Mouse (Mus musculus): ENCODE measurements at regions not wholly inside any gene's neighbourhood (a gene's known extent, or its start where the extent isn't known, plus 50 kb on each side); places are given as distances from the start of the nearest gene placed in this dataset.

DNA sequence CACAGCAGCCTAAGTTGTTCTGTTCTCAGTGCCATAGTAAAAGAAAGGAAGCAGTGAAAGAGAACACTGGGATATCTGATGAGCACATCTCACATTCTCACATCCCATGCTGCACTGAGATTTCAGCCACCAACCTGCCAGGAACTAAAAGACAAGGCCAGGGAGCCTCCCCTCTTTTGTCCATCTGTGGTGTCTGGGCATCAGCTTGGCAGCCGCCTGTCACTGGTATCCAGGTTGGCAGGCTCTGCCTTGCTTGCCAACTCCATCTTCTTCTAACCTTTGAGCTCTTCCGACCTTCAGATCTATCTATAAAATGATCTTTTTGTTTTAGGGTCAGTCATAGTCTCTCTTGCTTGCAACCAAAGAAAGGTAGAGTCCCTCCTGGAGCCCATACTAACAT lies 228.5 kb upstream of the Mgmt start:
- DNase-seq (ENCODE audit: low spot score) = no peak

DNA sequence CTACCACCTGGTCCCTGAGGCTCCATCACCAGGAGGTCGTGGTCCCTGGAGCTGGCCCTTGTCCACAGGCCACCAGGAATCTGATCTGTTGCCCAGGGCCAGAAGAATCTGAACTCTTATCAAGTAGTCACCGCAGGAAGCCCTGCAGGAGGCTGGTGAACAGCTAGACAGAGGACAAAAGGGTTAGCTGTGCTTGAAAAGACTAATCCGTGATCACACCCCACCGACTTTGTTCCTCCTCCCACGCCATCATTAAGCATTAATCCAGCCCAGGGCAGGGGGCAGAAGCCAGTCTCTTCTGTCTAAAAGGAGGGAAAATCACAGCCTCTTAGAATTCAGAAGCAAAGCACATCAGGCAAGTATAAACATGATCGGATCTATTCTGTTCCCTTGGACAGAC lies 227.7 kb upstream of the Mgmt start:
- DNase-seq (ENCODE audit: low spot score) = no peak

DNA sequence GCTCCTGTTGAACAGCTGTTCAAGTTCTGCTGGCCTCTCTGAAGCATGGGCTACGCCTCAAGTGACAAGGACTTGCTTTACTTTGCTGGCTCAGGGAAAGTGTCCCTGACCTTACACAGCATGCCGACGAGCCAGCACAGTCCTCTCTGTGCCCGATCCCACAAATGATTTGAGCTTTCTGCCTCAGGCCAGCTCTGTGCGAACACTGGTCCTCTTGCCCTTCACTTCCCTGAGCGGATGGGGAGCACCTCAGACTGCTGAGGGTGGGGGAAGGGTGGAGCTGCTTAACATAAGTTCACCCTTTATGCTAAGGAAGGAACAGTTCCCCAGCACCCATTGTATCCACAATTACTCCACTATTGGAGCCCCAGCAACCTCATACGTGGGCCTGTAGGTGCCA lies 223.7 kb upstream of the Mgmt start:
- DNase-seq (ENCODE audit: low spot score) = no peak

DNA sequence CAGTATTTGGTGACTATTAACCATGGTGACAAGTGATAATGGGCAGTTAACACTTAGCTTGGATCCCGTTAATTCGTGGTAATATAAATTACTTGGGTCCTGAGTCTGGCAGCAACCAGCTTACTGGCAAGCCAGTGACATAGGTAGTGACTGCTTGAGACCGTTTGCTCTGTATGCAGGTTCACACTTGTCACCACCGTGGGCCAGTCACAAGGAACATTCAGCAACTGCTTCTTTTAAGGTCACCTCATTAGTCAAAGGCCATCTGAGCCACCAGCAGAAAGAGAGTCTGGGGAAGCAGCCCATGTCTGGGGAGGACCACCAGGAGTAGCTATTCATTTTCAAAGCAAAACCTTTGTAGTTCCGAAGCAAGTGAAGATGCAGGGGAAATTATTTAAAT lies 220.3 kb upstream of the Mgmt start:
- no peak for DNase-seq (ENCODE audit: low spot score)

DNA sequence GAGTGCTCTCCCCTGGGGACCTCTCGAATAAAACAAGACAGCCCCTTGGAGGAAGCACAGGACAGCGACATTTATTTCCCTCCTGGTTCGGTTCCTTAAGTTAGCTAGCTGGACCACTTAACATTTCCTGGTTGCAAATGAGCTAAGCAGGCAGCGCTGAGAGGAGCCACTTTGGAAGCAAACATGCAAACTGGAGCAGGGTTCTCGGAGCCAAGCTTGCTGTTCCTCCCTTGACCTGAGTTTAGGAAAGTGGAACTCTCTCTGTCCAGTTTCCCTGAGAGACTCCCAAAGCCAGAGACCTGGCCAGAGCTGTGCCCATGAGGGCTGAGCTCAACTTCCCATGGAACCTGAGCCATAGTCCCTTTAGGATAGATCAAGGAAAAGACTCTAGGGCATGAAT lies 219.4 kb upstream of the Mgmt start:
- DNase-seq (ENCODE audit: low spot score) = no peak

DNA sequence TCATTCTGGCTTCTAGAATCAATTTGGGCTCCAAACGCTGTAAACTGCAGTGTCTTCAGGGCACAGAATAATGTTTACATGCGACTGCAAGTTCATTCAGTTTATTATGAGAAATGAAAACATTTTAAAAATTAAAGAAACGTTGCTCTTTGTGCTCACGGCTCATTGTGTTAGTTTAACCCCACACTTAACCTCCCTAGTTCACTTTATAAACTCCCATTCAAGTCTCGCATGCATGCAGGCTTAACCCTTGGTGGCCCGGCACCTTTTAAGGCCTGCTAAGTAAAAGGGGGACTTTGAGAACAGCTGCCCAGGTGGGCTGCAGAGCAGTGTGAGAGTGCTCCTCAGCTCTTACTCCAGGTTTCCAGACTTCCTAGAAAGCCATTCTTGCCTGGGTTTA lies 218.3 kb upstream of the Mgmt start:
- no peak for DNase-seq (ENCODE audit: low spot score)

DNA sequence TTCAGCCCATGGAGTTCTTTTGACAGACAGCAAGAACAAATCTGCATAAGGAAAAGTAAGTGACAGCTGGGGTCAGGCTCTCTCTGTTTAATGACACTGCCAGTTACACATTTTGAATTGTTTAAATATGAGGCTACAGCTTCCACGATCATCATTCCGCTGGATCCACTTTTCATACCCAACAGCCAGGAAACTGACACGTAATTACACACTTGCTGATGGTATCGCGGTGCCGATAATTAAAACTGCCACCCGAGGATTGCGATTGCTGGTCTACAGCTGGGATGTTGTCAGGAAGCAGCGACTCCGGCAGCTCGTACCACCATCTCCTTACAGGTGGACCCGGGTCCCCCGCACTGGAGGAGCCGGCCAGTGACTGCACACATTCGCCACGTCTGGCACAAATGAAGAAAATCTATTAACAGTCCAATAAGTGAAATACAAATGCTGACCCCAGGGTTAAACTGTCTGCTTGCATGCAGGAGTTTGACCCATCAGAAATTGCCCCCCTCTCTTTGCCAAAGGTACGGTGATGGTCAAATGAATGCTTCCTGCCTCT lies 217.3 kb upstream of the Mgmt start:
- no peak for DNase-seq (ENCODE audit: low spot score)

DNA sequence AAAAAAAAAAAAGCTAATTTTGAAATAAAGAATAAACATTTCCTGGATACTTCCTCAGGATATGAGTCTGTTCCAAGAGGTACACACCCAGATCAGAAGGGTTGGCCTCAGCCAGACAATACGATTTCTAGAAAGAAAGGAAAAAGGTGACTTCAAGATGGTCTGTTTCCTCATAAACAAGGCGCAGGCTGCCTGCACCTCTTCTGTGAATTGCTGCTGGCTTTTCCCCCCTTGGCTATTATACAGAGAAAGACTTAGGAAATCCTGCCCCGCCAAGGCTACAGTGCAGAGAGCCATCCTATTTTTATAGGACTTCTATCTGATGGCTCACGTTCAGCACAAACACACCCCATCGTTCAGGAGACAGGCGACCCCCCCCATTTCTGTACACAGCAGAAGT lies 204.8 kb upstream of the Mgmt start:
- DNase-seq (ENCODE audit: low spot score) = no peak

DNA sequence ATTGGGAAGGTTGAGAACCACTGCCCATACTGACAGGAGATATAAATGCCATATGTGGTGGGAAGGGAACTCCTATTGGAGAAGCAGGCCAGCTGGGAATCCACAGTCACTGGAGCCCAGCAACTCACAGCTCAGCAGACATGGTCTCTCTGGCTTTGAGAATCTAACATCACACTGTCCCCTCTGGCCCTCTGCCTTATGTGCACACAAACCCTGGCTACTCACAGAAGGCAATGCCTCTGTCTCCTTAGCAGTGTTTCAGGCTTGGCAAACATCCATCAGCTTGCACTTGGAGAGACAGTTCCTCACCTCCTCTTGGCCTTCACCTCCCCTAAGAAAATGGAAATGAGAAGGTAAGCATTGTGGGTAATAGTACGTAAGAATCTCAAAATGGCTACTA lies 188.2 kb upstream of the Mgmt start:
- DNase-seq (ENCODE audit: low spot score) = no peak

DNA sequence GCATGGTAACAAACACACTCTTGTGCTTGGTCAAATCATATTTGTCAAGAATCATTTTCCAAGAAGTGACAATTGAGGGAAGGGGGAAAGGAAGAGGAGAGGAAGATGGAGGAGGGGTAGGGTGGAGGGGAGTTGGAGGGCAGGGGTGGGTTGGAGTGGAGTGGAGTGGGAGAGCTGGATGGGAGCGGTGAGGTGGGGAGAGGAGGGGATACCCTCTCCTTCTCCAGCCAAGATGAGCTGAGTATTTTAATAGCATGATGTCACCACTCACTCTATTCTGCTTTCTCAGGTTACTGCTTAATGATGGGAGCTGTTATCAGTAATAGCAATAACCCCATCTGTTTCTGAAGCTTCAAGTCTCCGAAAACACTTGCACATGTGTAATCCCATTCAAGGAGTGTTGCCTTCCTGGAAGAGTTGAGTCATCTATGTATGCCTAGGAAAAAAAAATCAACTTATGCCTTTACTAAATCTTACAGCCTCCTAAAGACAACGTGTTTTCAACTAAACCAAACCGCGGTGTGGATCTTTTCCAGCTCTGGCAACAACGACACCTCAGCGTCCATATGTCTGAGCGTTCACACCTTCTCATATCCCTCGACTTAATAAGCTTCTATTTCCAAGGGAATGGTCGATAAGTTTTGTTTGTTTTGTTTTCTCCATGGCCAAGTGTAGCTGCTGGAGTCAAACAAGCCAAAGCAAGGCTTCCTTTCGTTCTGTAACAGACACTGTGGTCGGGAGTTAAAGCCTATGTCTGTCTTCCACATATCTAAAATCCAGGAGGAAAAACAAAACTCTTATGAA lies 187.0 kb upstream of the Mgmt start:
- DNase-seq (ENCODE audit: low spot score) = no peak

DNA sequence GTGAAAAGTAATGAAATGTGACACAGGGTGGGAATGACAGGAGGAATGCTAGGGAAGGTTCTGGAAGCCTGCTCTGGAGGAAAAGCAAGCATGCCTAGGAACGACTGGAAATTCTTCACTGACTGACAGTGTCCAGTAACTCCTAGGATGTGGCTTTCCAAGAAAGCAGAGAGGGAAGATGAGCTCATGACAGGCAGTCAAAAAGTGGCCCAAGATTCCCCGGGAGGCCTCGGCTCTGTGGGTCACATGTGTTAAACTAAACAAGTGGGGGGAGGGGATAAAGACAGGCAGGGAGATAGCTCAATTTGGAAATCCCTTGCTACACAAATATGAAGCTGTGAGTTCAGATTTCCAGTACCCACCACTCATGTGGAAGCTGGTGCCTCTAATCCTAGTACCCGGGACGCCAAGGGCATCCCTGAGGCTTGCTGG lies 186.4 kb upstream of the Mgmt start:
- no peak for DNase-seq (ENCODE audit: low spot score)

DNA sequence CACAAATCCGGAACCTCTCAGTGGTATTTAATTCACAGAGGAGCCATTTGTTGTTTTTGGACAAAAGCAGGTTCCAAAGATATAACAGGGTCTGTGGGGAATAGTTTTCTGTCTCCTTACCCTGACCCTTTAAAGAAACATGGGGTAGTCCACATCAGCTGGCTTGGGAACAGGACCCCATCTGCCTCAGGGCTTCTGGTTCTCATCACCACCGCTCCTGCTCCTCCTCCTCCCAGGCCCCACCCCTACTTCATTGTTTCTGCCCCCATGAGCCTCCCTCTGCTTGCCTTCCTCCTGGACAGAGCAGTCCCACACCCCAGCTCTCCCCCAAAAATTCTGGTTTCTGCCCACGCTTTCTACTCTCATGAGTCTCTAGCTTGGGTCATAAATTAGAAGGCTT lies 183.8 kb upstream of the Mgmt start:
- DNase-seq (ENCODE audit: low spot score) = no peak

DNA sequence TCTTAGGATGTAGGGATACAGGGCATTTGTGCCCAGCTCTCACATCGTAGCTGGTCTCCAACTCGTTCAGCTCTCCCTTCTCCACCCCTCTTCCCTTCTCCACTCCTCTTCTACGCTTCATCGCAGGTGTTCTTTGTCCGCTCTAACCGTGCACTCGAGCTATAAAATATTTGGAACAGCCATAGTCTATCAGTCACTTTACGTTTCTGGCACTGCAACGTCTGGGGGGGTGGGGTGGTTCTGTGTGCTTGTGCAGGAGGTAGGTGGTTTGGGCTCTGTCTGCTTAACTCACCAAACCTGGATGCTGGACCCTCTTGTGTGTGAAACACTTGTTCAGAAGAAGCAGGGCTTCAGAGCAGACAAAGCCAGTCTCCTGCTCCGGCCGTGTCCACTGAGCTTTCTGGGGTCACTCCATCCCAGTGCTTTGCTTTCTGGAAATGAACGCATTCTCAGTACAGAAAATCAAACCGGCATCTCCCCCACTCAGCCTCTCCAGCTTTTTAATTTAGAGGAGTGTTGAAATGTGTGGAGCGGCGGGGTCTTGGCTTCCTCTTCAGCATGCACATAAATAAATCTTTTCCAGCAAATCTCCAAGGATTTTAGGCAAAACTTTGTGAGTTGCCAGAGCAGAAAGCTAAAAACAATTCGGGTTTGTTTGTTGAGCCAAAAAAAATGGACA lies 181.3 kb upstream of the Mgmt start:
- DNase-seq (ENCODE audit: low spot score) = no peak

DNA sequence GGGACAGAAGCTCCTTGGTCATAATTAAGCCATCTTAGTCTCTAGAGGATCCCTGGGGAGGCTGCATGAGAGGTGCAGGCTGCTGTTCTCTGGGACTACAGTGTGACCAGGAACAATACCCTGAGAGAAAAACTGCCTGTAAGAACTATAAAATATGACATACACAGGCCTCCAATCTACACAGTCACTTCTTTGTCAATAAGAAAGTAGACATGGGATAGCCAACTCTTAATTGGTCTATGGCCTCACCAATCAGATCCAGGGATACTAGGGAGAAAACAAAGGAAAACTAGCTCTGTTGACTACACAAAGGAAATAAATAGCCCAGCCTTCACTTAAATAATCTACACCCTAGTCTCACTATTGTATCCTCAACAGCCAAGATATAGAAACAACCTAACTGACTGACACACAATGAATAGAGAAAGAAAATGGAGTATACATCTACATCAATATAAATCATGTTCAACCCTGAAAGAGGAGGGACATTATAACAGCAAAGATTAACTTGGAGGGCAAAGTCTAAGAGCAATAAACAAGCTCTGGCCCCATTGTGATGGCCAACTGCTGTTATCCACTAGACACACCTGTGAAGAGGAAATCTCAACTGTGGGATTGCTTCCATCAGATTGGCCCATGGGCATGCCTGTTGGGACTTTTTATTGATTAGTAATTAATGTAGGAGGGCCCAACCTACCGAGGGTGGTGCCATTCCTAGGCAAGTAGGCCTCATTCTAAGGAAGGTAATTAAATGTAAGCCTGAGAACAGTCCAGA lies 166.6 kb upstream of the Mgmt start:
- DNase-seq (ENCODE audit: low spot score) = no peak

DNA sequence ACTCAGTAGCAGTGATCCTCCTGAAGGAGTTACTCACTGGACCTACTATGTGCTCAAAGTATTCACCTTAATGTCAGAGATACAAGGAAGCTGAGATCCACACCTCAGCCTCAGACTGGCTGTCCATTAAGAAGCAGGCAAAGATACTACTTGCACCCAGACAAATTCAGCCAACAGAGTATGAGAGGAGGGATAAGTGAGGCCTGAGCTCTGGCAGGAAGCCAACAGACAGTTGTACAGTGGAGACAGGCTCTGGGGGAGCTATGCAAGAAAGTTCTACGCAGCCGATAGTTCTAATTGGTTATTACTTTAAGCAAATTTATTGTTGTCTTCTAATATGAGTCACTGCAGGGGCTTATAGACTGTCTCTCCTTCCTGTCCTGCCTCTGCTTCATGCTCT lies 152.2 kb upstream of the Mgmt start:
- DNase-seq (ENCODE audit: low spot score) = no peak

DNA sequence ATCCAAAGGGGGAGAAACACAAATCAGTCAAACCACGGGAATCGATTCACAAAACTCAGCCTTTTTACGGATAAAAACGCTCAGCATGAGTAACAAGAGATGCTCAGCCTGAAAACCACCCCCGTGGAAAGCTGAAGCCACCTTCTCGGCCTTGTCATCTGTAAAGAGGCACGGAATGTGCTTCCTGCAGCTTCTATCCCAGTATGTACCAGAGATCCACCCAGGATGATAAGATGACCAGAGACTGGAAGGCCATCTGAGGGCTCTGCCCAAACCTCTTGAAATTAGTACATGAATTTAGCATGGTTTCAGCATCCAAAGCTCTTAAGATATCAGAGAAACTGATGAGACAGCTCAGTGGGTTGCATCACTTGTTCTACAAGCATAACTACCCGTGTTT lies 149.0 kb upstream of the Mgmt start:
- DNase-seq (ENCODE audit: low spot score) = no peak

DNA sequence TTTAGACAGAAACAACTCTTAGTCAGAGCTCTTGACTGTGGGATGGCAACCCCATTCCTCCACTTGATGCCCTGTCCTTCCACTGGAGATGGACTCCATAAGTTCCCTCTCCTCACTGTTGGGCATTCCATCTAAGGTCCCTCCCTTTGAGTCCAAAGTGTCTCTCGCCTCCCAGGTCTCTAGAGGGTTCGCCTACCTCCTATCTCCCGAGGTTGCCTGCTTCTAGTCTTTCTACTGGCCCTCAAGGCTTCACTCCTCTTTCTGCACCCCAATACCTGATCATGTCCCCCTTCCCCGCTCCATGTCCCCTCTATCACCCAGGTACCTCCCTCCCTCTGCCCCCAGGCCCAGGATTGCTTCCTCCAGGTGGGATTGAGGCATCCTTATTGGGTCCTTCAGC lies 142.9 kb upstream of the Mgmt start:
- DNase-seq (ENCODE audit: low spot score) = no peak

DNA sequence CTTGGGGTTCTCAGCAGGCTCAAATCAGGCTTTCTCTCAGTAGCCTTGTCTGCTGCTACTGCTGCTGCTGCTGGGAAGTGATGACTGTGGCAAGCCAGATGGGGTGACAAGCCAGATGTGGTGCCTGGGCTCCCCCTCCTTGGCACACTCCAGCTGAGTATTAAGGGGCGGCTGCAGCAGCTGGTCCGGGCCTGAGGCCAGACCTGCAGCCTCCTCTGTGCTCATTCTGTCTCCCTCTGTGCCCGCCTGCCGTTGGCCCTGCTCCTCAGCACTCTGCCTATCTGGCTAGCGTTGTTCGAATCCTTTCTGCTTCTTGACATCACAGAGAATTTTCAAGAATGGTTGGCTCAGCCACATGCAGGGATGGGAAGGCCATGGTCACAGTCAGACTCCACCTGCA lies 139.6 kb upstream of the Mgmt start:
- no peak for DNase-seq (ENCODE audit: low spot score)

DNA sequence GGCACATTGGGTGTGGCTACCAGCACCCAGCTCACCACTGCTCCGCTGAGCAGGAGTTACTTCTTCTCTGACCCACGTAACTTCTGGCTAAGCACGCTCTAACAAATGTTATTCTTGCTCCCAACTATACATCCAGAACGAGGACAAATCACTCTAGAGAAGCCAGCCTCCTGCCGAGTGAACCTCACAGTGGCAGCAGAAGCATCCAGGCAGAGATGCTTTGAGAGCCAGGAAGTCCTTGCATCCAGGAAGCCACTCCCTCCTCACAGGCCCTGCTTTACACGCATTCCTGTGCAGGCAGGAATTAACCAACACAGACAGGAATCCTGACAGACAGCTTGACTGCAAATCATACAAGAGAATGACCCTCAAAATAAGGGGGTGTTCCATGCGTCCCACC lies 129.4 kb upstream of the Mgmt start:
- no peak for DNase-seq (ENCODE audit: low spot score)

DNA sequence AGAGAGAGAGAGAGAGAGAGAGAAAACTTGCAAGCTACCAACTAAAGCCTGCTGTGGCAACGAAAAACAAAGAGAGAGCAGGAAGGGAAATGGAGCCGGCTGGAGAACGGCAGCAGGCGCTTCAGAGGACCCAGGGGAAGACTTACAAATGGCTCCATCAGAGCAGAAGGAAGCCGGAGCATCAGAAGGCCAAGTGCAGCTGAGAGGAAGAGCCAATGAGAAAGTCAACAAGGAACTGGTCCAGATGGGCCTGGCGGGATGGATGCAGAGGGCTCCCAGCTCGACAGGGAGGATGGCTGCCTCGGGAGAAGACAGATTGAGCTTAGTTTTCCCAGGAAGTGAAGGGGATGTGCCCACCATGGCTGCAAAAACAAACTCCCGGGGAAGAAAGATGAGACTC lies 127.2 kb upstream of the Mgmt start:
- DNase-seq (ENCODE audit: low spot score) = no peak

DNA sequence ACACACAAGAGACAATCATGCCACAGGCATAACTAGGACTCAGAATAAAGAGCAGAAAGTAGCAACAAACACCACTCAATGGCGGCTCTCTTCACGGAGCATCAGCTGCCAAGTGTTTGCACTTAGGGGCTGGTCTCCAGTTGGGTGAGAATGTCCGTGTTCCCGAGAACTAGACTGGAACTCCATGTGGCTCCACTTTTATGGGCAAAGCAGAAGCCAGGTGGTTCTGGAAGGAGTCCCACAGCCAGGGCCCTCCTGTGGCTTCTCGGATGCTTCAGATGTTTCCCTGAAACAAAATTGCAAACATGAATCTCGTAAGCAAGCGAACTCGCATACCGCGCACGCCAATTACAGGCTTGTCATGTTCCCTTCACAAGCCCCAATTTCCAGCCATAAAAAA lies 113.7 kb upstream of the Mgmt start:
- DNase-seq (ENCODE audit: low spot score) = no peak

DNA sequence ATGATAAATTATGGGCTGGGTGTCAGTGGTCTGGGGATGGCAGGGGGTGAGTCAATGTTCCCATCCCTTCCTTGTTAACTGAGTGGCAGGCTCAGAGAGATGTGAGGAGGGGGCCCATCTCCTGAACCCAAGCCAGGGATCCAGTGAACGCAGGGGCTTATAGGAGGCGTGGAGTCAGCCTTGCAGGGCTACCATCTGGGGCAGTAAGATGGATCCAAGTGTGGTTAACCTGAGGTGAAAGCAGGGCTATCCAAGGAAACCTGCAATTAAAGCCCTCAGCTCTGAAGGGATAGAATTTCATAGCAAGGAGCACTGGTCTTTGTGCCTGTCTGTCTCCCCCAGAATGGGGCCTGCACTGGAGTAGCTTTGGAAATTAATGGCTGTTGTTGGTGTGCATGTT lies 103.3 kb upstream of the Mgmt start:
- no peak for DNase-seq (ENCODE audit: low spot score)

DNA sequence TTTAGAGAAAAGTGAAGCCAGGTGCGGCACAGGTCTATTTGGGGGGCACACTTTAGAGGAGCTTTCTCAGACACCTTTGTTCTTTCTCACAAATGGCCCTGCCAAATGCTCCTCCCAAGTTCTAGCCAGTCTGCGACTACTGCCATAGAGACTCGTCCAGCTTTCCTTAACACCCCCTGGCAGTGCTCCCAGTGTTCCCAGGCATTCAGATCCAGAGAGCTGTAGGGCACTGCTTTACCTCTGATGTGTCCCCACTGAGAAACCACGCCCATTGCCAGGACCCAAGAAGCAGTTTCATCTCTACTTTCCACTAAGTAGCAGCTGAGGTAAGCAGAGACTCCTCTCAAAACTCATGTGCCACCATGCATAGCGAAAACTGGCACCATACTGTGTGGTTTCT lies 102.3 kb upstream of the Mgmt start:
- no peak for DNase-seq (ENCODE audit: low spot score)
